Mouse (Mus musculus) inflammation-experienced regulatory T-cells, adult 6 months (primary cell): ENCODE measurements around the gene Plp2. TPM values are rescaled to one million over a fixed set of nuclear protein-coding genes. Genes with fewer than 3 reads are reported as not detected.
"Not testable (repeated sequence)": the region's sequence is repeated elsewhere in the genome, so short reads cannot be mapped to it uniquely, and the experiment has no call there.

Source experiments
- ATAC-seq: one replicate; pipeline ENCODE4 v1.8.0; 2017
- polyA plus RNA-seq, 3 experiments: library from polyadenylated mRNA; unstranded; fragments of 100-300 nt; shearing (Covaris generic); gene quantifications; one replicate each; pipeline ENCODE4 v1.2.1; 2017

Gene Plp2
- polyA plus RNA-seq: 100 to 1,000 TPM; 140 to 192 (median 157) TPM

DNA sequence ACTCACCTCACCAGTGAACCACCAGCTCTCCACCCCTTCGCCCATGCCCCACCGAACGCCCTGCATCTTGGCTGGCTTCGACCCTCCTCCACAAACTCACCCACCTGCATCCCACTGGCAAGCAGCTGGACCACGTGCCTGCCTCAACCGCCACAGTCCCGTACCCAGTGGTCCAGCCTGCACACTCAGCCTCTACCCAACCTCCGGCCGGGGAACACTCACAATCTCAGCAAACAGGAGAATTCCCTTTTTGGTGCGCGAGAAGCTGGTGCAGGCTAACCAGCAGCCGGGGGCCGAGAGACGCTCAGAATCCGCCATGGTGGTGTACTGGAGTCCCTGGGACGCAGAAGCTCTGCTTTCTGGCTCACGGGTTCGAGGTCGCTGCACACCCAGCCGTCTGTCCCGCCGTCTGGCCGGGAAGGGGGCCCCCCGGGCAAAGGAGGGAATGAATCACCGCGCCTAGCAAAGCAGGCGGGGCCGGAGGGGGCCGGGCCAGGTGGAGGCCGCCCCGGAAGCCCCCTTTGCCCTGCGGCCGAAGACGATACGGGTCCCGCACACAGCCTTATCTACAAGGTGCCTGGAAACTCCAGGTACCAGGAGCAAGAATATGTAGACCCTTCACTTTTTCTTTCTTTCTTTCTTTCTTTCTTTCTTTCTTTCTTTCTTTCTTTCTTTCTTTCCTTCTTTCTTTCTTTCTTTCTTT lies at the start of gene Plp2:
Gene Plp2, minus strand, starts transcription at position 470 of the 703 bp plus-strand sequence.
- ATAC-seq: peak; percentile 20

DNA sequence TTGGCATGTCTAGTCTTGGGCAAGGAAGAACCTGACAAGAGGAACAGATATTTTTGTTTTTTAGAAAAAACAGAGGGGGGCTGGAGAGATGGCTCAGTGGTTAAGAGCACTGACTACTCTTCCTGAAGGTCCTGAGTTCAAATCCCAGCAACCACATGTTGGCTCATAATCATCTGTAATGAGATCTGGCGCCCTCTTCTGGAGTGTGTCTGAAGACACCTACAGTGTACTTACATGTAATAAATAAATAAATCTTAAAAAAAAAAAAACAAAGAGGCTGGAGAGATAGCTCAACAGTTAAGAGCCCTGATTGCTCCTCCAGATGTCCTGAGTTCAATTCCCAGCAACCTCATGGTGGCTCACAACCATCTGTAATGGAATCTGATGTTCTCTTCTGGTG lies 44.9 kb upstream of the Plp2 start:
- ATAC-seq: not testable (repeated sequence)

DNA sequence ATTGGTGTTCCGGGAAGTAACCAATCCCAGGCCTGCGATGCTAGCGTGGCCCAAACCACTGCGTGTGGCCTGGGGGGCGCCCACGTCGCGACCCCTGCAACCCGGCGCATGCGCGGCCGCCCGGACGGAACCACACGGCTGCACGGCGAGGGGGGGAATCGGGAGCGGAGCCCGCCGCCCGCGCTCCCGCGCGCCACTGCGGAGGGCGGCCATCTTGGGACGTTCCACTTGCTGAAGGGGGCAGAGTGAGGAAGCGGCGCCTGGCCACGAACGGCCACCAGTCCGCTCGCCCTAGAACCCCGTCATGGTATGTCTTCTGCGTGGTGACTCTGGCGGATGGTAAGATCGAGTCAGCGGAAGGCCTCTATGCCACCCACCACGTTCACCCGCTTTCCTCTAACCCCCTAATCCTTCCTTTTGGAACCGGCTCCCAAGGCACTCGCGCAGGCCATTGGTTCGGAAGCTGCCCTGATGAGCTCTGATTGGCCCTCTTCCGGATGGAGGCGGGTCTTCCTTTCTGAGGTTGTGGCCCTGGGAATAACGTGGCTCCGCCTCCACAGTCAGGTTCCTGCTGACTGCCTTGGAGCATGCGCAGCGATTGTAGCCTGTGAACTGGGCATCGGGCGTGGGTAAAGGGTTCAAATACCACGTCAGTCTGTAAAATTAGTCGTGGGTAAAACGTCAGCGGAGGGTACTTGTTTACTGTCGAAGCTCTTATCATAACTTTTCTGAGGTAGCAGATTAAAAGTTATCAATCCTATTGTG lies 43.1 kb upstream of the Plp2 start, which contains the start of gene Wdr45:
Gene Wdr45, plus strand, starts transcription at position 199 of the 765 bp plus-strand sequence.
- peak; percentile 95 for ATAC-seq

DNA sequence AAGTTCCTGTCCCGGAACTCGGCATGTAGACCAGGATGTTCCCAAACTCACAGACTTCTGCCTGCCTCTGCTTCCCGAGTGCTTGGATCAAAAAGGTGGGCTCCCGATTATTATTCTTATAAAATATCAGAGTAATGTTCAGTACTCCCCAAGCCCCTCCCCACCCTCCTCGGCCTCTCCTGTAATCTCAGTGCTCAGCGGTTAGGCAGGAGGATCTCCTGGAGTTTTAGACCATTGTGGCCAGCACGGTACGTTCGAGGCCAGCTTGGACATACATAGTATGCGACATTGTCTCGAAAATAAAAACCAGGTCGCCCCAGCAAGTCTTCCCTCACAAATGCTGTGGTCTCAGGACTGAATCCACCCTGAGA lies 42.6 kb upstream of the Plp2 start:
- ATAC-seq: not testable (repeated sequence)

DNA sequence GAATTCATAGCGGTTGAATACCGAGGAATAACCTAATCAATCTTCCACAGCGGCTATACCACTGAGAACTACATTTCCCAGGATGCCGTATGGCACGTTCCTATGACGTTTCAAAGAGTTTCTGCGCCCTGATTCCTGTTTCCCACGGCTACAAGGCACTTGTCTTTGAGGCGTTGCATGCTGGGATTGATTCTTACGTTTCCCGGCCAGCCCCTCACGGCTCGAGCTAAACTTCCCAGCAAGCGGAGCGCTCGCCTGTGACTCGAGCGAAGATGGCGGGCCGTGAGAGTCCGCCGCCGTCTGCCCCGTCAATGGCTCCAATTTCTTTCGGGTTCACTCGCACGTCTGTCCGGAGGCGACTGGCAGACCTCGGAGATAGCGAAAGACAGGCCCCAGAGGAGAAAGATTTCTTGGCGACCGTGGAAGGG lies 25.8 kb upstream of the Plp2 start, which contains the start of gene Gpkow:
Gene Gpkow, plus strand, starts transcription at position 178 of the 428 bp plus-strand sequence.
- ATAC-seq: peak; percentile 97

DNA sequence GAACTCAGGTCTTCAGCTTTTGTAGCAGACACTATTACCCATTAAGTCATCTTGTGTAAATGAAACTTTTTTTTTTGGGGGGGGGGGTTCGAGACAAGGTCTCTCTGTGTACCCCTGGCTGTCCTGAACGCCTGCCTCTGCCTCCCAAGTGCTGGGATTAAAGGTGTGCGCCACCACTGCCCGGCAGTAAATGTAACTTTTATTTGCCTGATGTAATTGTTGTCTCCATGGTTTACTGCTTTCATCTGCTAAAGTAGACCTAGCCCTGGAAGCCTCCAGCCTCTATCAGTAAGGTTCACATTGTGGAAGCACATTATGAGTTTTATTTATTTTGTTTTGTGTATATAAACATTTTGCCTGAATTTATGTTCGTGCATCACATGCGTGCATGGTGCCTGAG lies 25.3 kb upstream of the Plp2 start:
- no peak for ATAC-seq

DNA sequence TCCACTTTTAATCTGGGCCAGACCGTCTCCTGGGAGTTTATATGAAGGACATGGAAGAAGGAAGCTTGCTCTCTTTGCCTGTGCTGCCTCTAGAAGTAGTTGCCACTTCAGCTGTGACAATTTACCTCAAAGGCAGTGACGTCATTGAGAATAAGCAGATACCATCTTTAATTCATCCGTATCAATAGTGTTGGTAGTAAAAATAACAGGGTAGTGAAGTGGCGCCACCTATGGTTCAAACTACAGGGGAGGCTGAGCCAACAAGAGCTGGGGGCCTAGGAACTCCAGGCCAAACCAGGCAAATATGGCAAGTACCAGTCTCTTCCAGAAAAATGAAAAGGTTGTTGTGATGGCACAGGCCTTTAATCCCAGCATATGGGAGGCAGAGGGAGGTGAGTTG lies 21.7 kb upstream of the Plp2 start:
- peak; percentile 63 for ATAC-seq

DNA sequence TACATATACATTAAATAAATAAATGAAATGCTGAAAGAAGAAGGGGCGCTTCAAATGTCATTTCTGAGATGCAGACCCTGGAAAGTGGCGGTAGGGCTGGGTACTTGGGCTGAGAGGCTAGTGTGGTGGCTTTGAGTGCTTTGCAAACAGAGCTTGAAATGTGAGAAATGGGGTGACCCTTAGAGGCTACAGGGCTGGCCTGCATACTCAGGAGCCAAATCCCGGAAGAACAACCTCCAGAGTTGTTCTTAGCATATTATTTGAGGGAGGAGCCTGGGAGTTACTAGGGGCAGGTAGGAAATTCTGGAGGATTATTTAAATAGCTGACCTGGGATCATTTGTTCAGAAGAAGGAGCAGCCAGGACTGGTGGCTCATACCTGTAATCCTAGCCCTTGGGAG lies 19.3 kb upstream of the Plp2 start:
- ATAC-seq: no peak

DNA sequence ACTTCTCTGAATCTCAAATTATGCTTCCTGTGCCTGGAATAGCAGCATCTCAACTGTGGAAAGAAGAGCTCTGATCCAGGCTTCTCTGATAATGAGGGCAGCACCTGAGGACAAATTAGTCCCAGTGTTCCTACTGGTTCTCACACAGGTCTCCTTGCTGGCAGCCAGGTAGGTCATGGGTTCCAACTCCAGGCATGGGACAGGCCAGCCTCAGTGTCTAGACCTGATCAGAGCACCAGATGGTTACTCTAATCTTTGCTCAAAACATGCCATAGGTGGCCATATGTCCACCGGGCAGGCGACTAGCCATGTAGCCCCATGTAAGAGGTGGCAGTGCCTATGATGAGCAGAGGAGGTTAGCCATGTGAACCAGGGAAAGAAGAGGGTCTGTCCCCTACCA lies 17.1 kb upstream of the Plp2 start:
- ATAC-seq: no peak

DNA sequence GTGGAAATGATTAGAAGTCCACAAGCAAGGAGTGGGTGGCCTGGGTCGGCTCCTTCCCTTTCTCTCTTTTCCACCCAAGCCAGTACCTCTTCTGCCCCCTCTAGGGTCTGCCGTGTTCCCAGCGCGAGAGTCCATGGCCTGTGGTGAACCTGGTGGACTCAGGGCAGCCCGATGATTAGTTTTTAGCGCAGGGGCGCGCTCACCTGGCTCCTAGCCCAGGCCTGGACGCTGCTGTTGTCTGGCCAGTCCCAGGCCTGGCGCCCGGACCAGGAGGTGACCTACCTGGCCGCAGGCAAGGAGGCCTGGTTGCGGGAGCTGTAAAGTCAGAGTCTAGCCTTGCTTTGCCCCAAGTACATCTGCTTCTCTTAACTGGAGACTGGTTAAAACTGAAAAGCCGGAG lies 9.7 kb upstream of the Plp2 start, which contains the start of gene Magix:
Gene Magix, minus strand, starts transcription at position 388 of the 400 bp plus-strand sequence.
- no peak for ATAC-seq

DNA sequence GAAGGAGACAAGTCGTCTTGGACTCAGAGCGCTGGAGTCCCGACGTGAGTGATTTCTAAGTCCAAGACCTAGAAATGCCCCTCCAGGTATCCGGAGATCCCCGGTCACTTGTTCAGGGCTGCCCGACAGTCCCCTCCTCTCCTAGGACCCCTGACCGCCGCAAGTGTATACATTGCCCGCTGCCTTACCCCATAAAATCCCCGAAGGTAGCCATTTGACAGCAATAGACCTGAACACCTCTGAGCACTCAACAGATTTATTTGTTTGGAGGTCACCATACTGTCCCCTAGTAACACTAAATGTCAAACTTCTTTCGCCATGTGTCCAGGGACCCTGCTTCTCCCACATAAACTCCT lies 8.8 kb upstream of the Plp2 start:
- no peak for ATAC-seq

DNA sequence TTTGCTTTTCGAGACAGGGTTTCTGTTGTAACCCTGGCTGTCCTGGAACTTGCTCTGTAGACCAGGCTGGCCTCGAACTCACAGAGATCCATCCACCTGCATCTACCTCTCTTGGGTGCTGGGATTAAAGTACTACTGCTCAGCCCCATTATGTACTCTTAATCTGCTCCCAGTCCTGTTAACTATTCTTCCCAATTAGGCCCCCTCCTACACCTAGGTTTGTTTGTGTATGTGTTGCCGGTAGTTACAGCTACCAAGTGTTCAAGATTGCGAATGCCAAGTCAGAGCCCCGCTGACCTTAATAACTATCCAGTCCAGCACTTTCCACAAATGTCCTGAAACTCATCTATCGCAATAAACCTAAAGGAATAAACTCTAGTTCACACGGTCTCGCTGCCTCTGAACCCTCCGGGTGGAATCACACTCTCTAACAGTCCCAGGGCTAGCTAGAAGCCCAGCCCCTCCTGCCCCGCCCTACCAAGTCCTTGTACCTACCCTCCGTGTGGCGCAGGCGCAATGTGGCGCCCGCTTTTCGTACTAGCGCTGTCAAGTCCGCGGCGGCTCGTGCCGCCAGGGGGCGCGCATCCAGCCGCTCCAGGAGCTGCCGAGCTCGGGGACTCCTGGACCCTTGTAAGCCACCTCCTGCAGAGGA lies 8.3 kb upstream of the Plp2 start:
- ATAC-seq: peak; percentile 93

DNA sequence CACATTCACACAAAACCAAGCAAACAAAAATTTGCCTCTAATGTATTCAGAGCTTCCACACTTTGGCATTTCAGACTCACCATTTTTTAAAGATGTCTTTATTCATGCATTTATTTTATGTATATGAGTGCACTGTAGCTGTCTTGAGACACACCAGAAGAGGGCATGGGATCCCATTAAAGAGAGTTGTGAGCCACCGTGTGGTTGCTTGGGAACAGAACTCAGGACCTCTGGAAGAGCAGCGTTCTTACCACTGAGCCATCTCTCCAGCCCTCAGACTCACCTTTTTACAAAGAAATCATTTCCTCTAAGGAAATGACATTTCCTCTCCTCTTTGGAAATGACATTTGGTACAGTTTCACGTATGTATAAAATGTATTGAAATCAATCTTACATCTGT lies 7.8 kb upstream of the Plp2 start:
- no peak for ATAC-seq

DNA sequence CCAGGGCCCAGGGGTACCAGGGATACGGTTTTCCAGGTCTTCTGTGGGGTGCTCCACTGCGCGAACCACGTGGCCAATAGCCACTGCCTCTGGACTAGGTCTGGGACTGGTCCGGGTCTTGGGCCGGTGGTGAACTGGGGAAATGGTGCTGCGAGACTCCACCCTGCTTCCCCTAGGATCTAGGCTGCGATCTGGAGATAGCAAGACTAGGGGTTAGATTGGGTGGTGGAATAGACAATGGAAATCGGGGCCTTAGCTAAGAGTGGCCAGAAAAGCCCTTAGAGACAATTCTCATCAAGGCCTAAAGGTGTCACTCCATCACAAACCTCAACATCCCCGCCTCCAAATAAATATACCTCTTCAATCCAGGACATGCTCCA lies 3.8 kb upstream of the Plp2 start:
- ATAC-seq: no peak

DNA sequence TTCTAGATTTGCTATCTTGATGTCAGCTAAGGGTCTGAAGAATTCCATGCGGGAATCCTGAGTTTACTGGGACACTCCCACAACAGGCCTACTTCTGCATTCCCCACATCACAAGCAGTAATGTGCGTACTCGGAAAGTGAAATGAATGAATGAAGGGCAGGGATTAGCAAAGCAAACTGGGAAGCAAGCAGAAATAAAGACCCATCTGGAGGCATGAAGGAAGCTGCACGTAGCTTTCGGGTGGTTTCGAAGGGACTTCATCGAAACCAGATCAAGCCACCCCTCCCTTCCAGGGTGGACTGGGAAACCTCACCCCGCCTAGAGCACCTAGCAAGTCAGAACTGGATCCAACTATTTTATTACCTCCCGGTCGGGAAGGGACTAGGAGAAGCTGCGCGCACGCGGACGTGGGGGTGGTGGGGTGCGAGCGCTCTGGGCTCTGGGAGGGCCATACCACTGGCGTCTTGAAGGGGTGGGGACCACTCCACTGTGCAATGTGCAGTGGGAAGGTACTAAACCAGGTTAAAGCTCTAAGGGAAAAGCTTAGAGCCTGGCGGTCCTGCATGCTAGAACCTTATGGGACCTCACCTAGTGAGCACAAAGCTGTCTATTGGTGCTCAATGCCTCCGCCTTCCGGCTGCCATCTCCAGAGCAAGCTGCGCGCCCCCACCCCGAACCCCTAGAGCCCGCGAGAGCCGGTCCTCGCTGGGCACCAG lies 3.3 kb upstream of the Plp2 start:
- ATAC-seq: peak; percentile 42

DNA sequence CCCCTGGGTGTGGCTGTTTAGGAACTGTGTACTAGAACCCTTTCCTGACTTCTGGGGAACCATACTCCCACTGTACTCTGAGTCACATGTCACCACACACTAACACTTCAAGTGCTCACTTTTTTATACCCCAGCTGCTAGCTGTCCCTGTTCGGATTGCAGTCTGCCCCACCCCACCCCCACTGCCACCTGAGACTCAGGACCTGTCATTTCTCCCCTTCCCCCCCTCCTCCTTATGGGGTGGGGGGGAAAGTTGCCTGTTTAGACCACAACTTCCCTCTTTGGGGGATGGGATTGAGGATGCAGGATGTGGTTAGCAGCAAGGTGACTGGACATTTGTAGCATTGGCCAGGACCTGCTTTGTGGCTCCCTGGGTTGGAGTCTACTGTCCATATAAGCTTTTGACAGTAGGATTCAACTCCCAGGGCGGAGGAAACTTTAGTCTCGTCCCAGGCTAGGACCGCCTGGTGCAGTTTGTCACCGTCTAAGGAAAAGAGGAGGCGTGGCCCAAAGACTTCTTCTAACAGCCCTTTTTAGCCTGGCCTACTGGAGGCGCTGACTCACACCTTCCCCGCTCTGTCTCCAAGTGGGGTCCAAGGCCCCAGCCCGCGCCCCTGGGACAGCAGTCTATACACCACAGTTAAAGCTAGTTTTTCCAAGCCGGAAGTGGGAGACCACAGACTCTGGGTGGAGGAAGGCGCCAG lies 2.5 kb upstream of the Plp2 start:
- ATAC-seq: peak; percentile 38

DNA sequence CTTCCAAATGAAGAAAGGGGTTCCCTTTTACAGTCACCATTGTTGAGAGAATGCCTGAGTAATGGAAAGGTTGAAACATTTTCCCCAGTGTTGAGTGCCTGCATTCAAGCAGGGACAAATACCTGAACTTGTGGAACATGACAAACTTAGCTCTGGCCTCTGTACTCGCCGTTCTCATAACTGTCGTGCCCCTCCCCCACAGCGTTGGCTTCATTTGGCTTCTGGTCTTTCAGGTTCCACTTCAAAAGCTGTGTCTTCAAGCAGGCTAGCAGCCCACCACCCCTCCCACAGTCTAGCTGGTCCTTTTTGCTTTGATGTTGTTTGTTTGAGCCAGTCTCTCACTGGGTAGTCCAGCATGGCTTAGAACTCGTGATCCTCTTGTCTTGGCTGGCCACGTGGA lies 1.5 kb upstream of the Plp2 start:
- ATAC-seq: no peak

DNA sequence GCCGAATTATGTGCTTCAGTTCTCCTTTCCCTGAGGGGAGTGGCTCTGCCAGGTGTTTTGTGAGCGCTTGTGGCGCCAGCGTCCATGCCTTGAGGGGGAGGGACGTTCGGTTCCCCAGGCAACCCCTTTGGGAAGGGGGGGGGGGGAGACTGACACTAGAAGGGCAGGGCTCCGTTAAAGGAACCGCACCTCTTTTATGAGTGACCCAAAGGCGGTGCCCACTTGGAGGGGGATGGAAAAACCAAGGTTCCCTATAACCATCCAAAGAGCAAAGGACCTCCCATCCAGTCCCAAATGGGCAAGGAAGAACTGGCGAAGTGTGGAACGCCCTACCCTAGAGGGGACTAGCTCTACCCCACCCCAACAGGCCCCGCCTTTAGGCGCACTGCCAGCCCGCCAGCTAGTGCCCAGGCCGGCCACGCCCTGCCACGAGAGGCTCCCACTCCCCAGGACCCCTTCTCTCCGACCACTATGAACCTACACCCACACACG lies 754 bp downstream of the Plp2 start:
- peak; percentile 26 for ATAC-seq

DNA sequence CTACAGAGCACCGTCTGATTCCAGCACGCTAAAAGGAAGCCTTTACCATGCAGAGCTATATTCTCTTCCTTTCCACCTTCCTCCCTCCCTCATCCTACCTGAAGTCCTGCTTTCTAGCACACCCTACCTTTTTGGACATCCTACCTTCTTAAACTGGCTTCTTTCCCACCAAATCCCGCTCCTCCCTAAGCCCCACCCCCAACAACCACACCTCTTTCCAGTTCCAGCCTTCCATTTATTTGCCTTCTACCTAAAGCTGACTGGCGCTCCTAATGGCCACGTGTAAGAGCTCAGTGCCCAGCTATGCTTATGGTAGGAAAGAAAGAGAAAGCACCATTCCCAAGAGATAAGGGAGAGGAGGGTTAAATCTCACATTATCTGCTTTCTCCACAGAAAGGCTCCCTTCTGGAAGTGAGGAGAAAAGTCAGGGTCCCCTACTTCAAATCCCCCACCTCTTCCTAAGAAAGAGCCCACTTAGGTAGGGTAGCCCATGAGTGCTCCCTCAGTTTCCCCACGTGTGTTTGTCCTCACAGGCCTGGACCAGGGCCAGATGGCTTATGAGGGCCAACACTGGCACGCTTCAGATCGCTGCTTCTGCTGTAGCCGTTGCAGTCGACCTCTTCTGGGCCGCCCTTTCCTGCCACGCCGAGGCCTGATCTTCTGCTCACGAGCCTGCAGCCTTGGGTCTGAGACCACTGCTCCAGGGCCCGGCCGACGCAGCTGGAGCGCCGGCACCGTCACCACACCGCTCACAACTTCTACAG lies 5.3 kb downstream of the Plp2 start:
- ATAC-seq: no peak

DNA sequence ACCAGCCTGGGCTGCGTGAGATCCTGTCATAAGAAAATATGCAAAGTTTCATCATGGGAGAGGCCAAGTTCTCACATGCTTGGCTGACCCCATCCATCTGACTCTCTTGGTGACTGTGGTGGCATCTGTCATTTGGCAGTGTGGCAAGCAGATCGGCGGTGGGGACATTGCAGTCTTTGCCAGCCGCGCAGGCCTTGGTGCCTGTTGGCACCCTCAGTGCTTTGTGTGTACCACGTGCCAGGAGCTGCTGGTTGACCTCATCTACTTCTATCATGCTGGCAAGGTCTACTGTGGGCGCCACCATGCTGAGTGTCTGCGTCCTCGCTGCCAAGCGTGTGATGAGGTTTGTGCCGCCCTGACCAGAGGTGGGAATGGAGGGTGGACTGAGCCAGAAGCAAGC lies 6.4 kb downstream of the Plp2 start:
- ATAC-seq: no peak

DNA sequence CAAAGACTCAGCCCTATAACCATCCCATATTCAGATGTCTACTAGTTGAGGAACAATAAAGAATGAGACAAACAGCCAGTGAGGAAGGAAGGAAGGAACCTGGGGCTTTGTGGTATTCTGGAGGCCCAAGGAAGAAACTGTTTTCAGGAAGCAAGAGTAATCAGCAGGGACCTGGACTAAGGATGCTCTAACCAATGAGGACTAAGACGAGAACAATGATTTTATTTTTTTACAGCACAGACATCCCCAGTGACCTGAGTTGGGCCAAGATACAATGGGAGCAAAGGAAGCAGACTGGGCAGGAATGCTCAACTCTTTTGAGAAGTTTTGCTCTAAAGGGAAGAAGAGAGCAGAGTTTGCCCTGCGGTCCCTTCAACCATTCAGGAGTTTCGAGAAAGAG lies 8.3 kb downstream of the Plp2 start:
- ATAC-seq: no peak
